Mouse (Mus musculus) G1E (cell line): Measurements from ENCODE around the gene Slc44a1. TPM values are rescaled to one million over a fixed set of nuclear protein-coding genes. Genes with fewer than 3 reads are reported as not detected.

Experiments used
- ATAC-seq: 2 replicates; pipeline ENCODE4 v1.8.0; 2016; ENCODE audit warnings: mild to moderate bottlenecking; ENCODE audit not compliant: insufficient number of reproducible peaks, poor library complexity, low FRiP score, severe bottlenecking; ENCODE audit errors: extremely low read depth
- DNase-seq: peaks from one replicate; pipeline ENCODE4 v3.0.0; 2012; ENCODE audit warnings: low spot score
- H3K27me3 ChIP-seq: 2 replicates; pipeline ENCODE4 v1.6.1; 2012; ENCODE audit warnings: mild to moderate bottlenecking, low read length, inconsistent platforms; ENCODE audit not compliant: insufficient read depth
- H3K36me3 ChIP-seq: replicated peaks from 2 replicates; pipeline ENCODE3; 2012; ENCODE audit warnings: mild to moderate bottlenecking, inconsistent platforms
- H3K4me1 ChIP-seq: 2 replicates; pipeline ENCODE4 v1.6.1; 2012; ENCODE audit warnings: low read depth, low read length, inconsistent platforms, mixed read lengths; ENCODE audit not compliant: insufficient read depth
- H3K4me3 ChIP-seq: 2 replicates; pipeline ENCODE4 v1.5.1; 2012; ENCODE audit warnings: low read depth, mild to moderate bottlenecking, inconsistent platforms, low read length, moderate library complexity, mixed read lengths
- H3K9me3 ChIP-seq: replicated peaks from 2 replicates; pipeline ENCODE4 v1.6.1; 2012; ENCODE audit warnings: inconsistent platforms
- CTCF ChIP-seq: IDR thresholded peaks from 2 replicates; pipeline ENCODE4 v1.5.1; 2012; ENCODE audit warnings: low read depth, low read length, inconsistent platforms, mixed read lengths
- GATA1 ChIP-seq: IDR thresholded peaks from 2 replicates; pipeline ENCODE4 v1.6.1; 2012; ENCODE audit warnings: borderline replicate concordance, low read length, inconsistent platforms, mixed read lengths
- GATA2 ChIP-seq: IDR thresholded peaks from 2 replicates; pipeline ENCODE4 v1.6.1; 2012; ENCODE audit warnings: low read depth, low read length, inconsistent platforms, borderline replicate concordance
- POLR2AphosphoS5 ChIP-seq: IDR thresholded peaks from 2 replicates; pipeline ENCODE4 v1.6.1; 2012; ENCODE audit warnings: low read depth, low read length, inconsistent platforms; ENCODE audit not compliant: insufficient replicate concordance
- TAL1 ChIP-seq: conservative IDR thresholded peaks from 2 replicates; pipeline ENCODE4 v1.6.1; 2012; ENCODE audit warnings: low read depth, low read length, inconsistent platforms, mixed read lengths
- polyA plus RNA-seq: library from polyadenylated mRNA; stranded (reverse); fragments of >175 nt; gene quantifications from 2 replicates; pipeline ENCODE4 v1.2.3, GENCODE M21; 2012
- total RNA-seq, 2 experiments: library from RNA; stranded (forward) in 1 of 2; stranded (reverse) in 1 of 2; fragments of 200-1000 nt in 1 of 2; fragments of >200 nt in 1 of 2; fragmentation: Nextera tagmentation in 1 of 2; gene quantifications; 2 replicates each; pipeline ENCODE4 v1.2.3; 2014 to 2017

Gene Slc44a1
- total and polyA plus RNA-seq, 3 experiments, result 5.2 to 44.7 (median 14.4) TPM

DNA sequence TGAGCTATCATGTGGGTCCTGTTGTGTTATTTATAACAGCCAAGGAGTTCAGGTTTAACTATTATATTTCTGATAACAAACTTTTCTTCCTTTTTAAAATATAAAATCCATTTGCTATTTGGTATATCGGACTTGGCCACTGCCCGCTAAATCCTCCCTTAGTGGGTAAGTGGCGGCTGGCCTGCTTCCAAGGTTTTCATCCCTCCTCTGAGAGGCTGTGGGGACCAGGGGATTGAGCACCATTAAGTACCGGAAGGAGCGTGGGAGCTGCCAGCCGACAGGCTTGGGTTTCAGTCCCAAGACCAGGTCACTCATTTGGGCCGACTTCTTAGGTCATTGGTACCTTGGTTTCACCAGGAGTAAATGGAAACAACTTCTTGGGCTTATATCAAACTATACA, 10.5 kb downstream of the Slc44a1 start:
- Histone ChIP-seq H3K4me3 (no peak overlapping the region), H3K36me3 (peaks cover 23% of the 10 kb centered on the region), H3K9me3 (no peaks in the 10 kb centered on the region), H3K27me3 (no peaks in the 10 kb centered on the region), H3K4me1 (peaks cover 54% of the 10 kb centered on the region)
- TF ChIP-seq POLR2AphosphoS5 (no peak), GATA2 (no peak)
- no peak for DNase-seq
- ATAC-seq, result no peak

DNA sequence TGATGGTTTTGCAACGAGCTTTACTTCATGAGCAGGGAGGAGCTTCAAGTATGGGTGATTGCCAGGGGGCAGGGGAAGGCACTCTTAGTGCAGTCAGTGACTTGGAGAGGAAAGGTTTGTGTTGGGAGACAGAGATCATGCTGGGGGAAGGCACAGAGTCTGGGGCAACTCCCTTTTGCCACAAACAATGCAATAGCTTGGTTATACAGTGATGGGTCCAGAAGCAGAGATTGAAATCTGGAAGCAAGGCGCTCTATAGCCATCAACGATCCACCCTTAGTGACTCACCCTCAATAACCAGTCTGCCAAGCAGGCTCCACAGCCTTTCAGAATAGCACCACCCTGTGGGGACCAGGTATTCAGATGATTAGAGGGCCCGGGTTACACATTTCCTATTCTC, 11.7 kb downstream of the Slc44a1 start:
- no peak overlapping the region for H3K4me3 ChIP-seq
- peak; percentile 26 for DNase-seq
- H3K9me3 ChIP-seq, result no peaks in the 10 kb centered on the region
- TF ChIP-seq TAL1 (no peak), GATA1 (no peak), GATA2 (no peak), POLR2AphosphoS5 (no peak), CTCF (no peak)
- no peak for ATAC-seq
- H3K36me3 ChIP-seq, result peaks cover 14% of the 10 kb centered on the region
- H3K27me3 ChIP-seq, result no peaks in the 10 kb centered on the region
- H3K4me1 ChIP-seq, result peaks cover 53% of the 10 kb centered on the region

DNA sequence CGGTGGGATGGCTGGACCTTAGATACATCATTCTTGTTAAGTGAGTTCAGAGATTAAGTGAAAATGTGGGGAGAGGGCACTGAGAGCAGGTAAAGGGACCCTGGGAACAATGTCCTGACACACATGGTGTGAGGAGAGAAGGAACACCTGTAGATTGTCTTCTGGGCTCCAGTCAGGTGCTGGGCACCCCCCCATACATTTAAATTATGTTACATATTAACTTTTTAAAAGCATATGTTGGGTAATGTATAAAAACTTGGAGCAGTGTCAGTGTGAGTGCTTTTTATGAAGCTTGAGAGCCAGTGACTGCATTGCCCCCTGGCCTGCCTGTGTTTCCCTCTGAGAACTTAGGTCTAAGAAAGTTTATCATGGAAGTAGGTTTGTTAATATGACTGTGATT, 12.2 kb downstream of the Slc44a1 start:
- no peaks in the 10 kb centered on the region for H3K9me3 ChIP-seq
- H3K27me3 ChIP-seq, result no peaks in the 10 kb centered on the region
- H3K36me3 ChIP-seq, result peaks cover 11% of the 10 kb centered on the region
- no peak overlapping the region for H3K4me3 ChIP-seq
- no peak for ATAC-seq
- DNase-seq, result no peak
- TF ChIP-seq CTCF, result no peak
- peaks cover 57% of the 10 kb centered on the region for H3K4me1 ChIP-seq

DNA sequence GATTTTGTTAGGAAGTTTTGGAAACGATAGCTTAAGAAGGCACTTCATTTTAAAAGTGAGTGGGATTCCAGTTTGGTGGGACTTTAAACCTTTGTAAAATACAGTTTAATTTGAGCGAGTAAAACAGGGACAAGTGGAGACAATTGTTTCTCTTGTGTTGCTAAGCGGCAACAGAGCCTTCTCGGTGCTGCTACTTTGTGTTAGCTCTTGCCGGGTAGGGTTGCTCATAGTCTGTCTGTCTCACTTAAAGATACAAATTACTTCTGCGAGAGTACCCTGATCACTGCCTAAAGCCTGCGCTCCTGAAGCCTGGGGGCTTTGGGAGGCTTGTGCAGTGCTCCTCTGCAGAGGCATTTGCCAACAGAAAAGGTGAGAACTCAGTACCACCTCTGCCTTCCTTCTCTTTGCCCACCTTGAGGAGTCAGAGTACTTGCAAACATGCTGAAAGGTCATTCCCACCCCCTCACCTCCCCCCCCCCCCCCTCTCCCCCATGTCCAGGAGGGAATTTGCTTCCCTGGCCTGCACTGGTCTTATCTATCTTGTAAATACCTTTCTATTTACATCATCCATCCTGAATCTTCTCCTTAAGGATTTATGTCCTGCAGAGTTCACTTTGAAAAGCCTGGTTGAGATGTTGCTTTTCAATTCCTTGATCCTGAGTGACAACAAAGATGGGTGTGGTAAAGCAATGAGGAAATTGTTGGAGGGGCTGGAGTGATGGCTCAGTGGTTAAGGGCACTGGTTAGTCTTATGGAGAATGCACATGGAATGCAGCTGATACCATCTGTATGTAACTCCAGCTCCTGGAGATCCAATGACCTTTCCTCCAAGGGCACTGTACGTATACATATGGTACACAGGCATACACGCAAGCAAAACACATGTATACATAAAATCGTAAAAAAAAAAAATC, 13.0 kb downstream of the Slc44a1 start:
- no peaks in the 10 kb centered on the region for H3K9me3 ChIP-seq
- no peak for DNase-seq
- TF ChIP-seq TAL1 (no peak), GATA2 (no peak), CTCF (no peak), GATA1 (no peak), POLR2AphosphoS5 (no peak)
- H3K36me3 ChIP-seq, result peaks cover 9% of the 10 kb centered on the region
- ATAC-seq, result no peak
- H3K4me1 ChIP-seq, result peaks cover 58% of the 10 kb centered on the region
- H3K4me3 ChIP-seq, result no peak overlapping the region
- H3K27me3 ChIP-seq, result no peaks in the 10 kb centered on the region

DNA sequence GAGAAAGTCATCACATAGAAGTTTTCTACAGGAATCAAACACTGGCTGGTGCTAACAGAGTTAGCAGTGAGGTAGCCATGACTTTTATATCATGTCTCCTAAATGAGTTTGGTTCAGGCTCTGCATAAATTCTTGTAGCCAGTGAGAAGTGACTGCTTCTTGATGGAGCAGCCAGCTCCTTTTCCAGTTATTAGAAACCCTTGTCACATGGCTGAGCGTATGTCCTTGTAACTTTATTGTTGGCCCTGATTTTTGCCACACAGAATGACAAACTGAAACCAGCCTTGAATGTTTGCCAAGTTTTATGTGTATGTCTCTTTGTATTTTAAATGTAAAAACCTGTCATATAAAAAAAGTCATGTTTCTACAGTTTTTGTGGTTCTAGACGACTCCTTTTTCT, 15.7 kb downstream of the Slc44a1 start:
- no peaks in the 10 kb centered on the region for H3K27me3 ChIP-seq
- H3K4me3 ChIP-seq, result no peak overlapping the region
- DNase-seq (no peak), ATAC-seq (no peak)
- no peaks in the 10 kb centered on the region for H3K9me3 ChIP-seq
- peaks cover 73% of the 10 kb centered on the region for H3K4me1 ChIP-seq
- peaks cover 4% of the 10 kb centered on the region for H3K36me3 ChIP-seq
- no peak for TF ChIP-seq CTCF
- TF ChIP-seq TAL1, result no peak
- TF ChIP-seq POLR2AphosphoS5, result no peak
- no peak for TF ChIP-seq GATA1
- no peak for TF ChIP-seq GATA2

DNA sequence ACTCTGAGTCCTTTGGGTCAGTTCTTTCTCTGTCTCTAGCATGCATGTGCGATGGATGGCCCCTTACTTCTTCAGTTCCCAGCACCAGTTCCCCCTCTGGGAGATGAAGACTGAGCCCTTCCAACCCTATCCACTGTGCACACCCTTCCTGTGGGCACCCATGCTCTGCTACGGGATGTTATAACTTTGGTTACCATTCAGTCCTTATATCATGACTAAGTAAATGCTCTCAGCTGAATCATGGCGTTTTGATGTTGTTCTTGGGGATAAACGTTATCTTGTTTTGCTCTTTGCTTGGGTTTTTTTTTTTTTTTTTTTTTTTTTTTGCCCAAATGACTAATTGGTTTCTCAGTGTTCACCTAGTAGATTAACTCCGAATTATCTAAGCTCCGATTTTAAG, 16.4 kb downstream of the Slc44a1 start:
- H3K9me3 ChIP-seq, result no peaks in the 10 kb centered on the region
- no peaks in the 10 kb centered on the region for H3K27me3 ChIP-seq
- DNase-seq, result peak; percentile 19
- H3K4me1 ChIP-seq, result peaks cover 74% of the 10 kb centered on the region
- TF ChIP-seq POLR2AphosphoS5, result no peak
- TF ChIP-seq GATA2, result no peak
- no peak for TF ChIP-seq TAL1
- no peak for TF ChIP-seq CTCF
- peaks cover 4% of the 10 kb centered on the region for H3K36me3 ChIP-seq
- H3K4me3 ChIP-seq, result no peak overlapping the region; the same call in 1 of the 2 replicates
- peak; percentile 67 for ATAC-seq

DNA sequence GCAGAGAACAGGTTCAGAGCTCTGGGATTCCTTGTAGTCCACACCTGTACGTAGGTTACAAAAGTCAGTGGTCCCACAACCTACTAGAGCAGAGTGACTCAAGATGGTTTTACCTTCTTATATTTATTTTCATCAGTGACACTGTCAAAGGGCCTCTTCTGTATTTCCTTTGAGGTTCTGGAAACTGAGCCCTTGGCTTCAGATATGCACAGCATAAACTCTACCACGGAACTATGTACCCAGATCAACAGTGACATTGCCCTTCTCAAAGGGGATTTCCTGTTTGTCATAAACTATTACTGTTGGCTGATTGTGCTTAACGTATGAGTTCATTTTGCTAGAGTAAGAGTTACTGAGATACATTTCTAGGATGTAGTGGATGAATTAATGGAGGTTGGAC, 18.3 kb downstream of the Slc44a1 start:
- ATAC-seq (no peak), DNase-seq (no peak)
- TF ChIP-seq POLR2AphosphoS5, result no peak
- no peak for TF ChIP-seq CTCF
- TF ChIP-seq GATA1, result no peak
- no peak for TF ChIP-seq GATA2
- no peak for TF ChIP-seq TAL1
- Histone ChIP-seq H3K4me3 (no peak overlapping the region), H3K4me1 (peaks cover 66% of the 10 kb centered on the region), H3K27me3 (no peaks in the 10 kb centered on the region), H3K36me3 (peaks cover 9% of the 10 kb centered on the region), H3K9me3 (no peaks in the 10 kb centered on the region)
